Mouse (Mus musculus): ENCODE measurements at regions not wholly inside any gene's neighbourhood (a gene's known extent, or its start where the extent isn't known, plus 50 kb on each side); places are given as distances from the start of the nearest gene placed in this dataset.

DNA sequence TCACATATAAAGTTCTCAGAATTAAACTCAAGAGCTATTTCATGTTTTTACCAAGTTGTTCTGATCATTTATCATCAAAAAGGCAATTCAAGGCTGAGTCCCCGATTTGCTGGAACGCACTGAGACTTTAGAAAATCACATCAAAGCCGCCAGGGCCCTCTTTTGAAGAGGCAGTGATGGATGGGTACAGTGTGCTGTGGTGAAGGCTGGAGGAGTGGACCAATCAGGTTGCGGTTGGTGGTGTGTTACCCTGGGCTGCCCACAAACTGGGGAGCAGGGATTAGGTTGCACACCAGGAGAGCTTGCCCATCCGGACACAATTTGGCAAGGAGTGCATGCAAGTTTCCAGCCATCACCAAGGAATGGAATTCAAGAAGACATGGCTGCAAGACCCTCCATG, 191.9 kb upstream of the Wdfy3 start:
- Histone ChIP-seq H3K9ac (ENCODE audit: low read length) (no peak overlapping the region), H3K9me3 (ENCODE audit: control insufficient read depth, low read length) (no peaks in the 10 kb centered on the region), H3K36me3 (ENCODE audit: control insufficient read depth, insufficient read depth, low read length) (no peaks in the 10 kb centered on the region), H3K4me1 (ENCODE audit: control insufficient read depth, insufficient read depth, low read length) (no peaks in the 10 kb centered on the region), H3K4me3 (ENCODE audit: low read depth, low read length) (no peak overlapping the region), H3K4me2 (no peak overlapping the region), H3K27ac (ENCODE audit: low read depth, low read length) (no peak overlapping the region), H3K27me3 (ENCODE audit: control insufficient read depth, insufficient read depth, low read length) (no peaks in the 10 kb centered on the region)
- no peak for DNase-seq (ENCODE audit: low spot score, missing footprints)
- WGBS: 89% methylated on average over 5 of the region's 5 CpGs
- ATAC-seq (ENCODE audit: low FRiP score): no peak

DNA sequence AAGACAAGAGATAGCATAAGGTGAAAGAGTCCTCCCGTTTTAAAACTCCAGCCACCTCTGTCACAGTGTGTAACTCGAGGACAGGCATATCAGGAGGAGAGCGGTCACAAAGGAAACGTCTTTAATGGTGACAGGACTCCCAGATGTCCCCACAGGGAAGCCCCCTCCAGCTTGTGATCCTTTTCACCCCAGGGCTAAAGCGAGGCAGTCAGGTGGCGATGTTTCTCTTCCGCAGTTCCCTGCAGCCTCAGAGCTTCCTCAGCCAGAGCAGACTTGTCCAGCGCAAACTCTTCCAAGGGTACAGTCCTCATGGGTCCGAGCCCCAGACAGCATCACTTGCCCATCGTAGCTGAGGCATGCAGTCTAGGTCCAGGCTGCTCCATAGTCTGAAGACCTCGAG, 196.7 kb upstream of the Wdfy3 start:
- Histone ChIP-seq H3K4me2 (no peak overlapping the region), H3K4me3 (ENCODE audit: low read depth, low read length) (no peak overlapping the region), H3K27me3 (ENCODE audit: control insufficient read depth, insufficient read depth, low read length) (no peaks in the 10 kb centered on the region), H3K27ac (ENCODE audit: low read depth, low read length) (no peak overlapping the region), H3K9me3 (ENCODE audit: control insufficient read depth, low read length) (no peaks in the 10 kb centered on the region), H3K36me3 (ENCODE audit: control insufficient read depth, insufficient read depth, low read length) (no peaks in the 10 kb centered on the region), H3K4me1 (ENCODE audit: control insufficient read depth, insufficient read depth, low read length) (no peaks in the 10 kb centered on the region), H3K9ac (ENCODE audit: low read length) (no peak overlapping the region)
- ATAC-seq (ENCODE audit: low FRiP score) (no peak), DNase-seq (ENCODE audit: low spot score, missing footprints) (no peak)
- 58% methylated on average over 11 of the region's 11 CpGs for WGBS

DNA sequence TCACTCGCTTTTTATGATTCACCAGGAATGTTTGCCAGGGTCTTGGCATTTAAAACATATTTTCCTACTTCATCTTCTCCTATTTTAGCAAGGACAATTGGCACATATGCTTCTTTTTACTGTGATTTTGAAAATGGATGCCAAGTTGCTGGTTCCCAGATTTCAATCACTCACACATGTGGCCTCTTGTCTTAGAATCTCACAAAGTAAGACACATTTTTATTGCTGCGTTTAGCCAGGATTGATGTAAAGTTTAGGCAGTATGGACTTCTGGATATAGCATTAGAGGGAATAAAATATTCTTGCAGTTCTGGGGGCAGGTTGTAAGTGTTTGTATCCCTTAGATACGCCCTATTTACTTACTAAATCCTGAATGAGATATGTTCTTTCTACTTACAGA, 197.4 kb upstream of the Wdfy3 start:
- ATAC-seq (ENCODE audit: low FRiP score) (no peak), DNase-seq (ENCODE audit: low spot score, missing footprints) (no peak)
- Histone ChIP-seq H3K27me3 (ENCODE audit: control insufficient read depth, insufficient read depth, low read length) (no peaks in the 10 kb centered on the region), H3K36me3 (ENCODE audit: control insufficient read depth, insufficient read depth, low read length) (no peaks in the 10 kb centered on the region), H3K4me2 (no peak overlapping the region), H3K27ac (ENCODE audit: low read depth, low read length) (no peak overlapping the region), H3K9ac (ENCODE audit: low read length) (no peak overlapping the region), H3K9me3 (ENCODE audit: control insufficient read depth, low read length) (no peaks in the 10 kb centered on the region), H3K4me3 (ENCODE audit: low read depth, low read length) (no peak overlapping the region), H3K4me1 (ENCODE audit: control insufficient read depth, insufficient read depth, low read length) (no peaks in the 10 kb centered on the region)
- 87% methylated on average over 3 of the region's 3 CpGs for WGBS

DNA sequence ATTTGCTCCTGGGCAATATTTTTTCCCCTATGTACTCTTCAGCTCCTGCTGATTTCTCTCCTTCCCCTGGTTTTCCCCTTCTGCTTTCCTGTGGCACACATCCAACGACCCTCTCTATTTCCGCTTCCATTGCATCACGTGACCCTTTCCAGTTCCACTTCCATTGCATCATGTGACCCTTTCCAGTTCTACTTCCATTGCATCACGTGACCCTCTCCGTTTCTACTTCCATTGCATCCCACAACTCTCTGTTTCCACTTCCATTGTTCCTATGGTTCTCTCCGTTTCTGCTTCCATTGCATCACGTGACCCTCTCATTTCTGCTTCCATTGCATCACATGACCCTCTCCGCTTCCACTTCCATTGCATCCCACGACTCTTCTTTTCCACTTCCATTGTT, 199.5 kb upstream of the Wdfy3 start:
- no peaks in the 10 kb centered on the region for H3K36me3 ChIP-seq (ENCODE audit: control insufficient read depth, insufficient read depth, low read length)
- DNase-seq (ENCODE audit: low spot score, missing footprints) (no peak), ATAC-seq (ENCODE audit: low FRiP score) (no peak)
- H3K27ac ChIP-seq (ENCODE audit: low read depth, low read length): no peak overlapping the region
- no peak overlapping the region for H3K4me2 ChIP-seq
- H3K4me3 ChIP-seq (ENCODE audit: low read depth, low read length): no peak overlapping the region
- WGBS: 90% methylated on average over 9 of the region's 9 CpGs
- no peak overlapping the region for H3K9ac ChIP-seq (ENCODE audit: low read length)
- no peaks in the 10 kb centered on the region for H3K9me3 ChIP-seq (ENCODE audit: control insufficient read depth, low read length)
- H3K4me1 ChIP-seq (ENCODE audit: control insufficient read depth, insufficient read depth, low read length): no peaks in the 10 kb centered on the region
- H3K27me3 ChIP-seq (ENCODE audit: control insufficient read depth, insufficient read depth, low read length): no peaks in the 10 kb centered on the region

DNA sequence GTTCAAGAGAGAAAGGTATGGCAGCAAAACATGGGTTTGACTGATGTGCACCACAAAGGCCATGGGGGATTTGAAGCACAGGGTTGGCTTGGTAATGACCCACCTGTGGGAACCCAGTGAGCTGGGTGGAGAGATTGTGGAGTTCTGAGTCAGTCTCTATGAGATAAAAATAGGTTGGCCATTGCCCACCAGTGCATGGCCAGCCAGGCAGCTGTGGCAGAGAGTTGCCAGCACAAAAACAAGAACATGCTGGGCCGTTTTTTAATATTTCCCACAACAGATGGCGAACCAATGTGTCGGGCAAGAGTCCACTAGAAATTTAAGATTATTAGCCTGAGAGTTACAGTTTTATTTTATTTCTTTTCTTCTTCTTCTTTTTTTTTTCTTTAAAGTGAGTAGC, 205.6 kb upstream of the Arhgap24 start:
- Histone ChIP-seq H3K4me3 (ENCODE audit: low read depth, low read length) (no peak overlapping the region), H3K36me3 (ENCODE audit: control insufficient read depth, insufficient read depth, low read length) (no peaks in the 10 kb centered on the region), H3K9me3 (ENCODE audit: control insufficient read depth, low read length) (no peaks in the 10 kb centered on the region), H3K4me1 (ENCODE audit: control insufficient read depth, insufficient read depth, low read length) (no peaks in the 10 kb centered on the region), H3K27ac (ENCODE audit: low read depth, low read length) (no peak overlapping the region), H3K27me3 (ENCODE audit: control insufficient read depth, insufficient read depth, low read length) (no peaks in the 10 kb centered on the region), H3K4me2 (no peak overlapping the region), H3K9ac (ENCODE audit: low read length) (no peak overlapping the region)
- DNase-seq (ENCODE audit: low spot score, missing footprints) (no peak), ATAC-seq (ENCODE audit: low FRiP score) (no peak)
- WGBS: 98% methylated on average over 3 of the region's 3 CpGs

DNA sequence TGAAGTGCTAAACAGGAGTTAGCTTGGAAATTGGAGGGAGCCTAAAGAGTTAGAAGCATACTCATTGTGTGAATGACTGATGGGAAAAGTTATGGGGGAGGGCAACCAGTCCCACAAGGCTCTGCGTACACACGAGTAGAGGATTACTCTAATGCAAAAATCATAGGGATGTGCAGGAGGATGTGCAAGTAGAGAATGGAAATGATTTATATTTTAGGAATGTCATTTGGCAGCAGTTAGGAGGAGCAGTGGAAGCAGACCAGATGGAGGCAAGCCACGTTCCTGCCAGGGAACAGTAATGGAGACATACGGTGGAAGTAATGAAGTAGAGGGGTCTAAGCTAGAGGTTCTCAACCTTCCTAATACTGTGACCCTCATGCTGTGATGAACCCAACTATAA, 194.1 kb upstream of the Arhgap24 start:
- no peaks in the 10 kb centered on the region for H3K9me3 ChIP-seq (ENCODE audit: control insufficient read depth, low read length)
- peak; percentile 8 for DNase-seq (ENCODE audit: low spot score, missing footprints)
- WGBS: 95% methylated on average over 4 of the region's 4 CpGs
- no peak overlapping the region for H3K27ac ChIP-seq (ENCODE audit: low read depth, low read length)
- ATAC-seq (ENCODE audit: low FRiP score): no peak
- H3K4me1 ChIP-seq (ENCODE audit: control insufficient read depth, insufficient read depth, low read length): no peaks in the 10 kb centered on the region
- H3K4me3 ChIP-seq (ENCODE audit: low read depth, low read length): no peak overlapping the region
- no peaks in the 10 kb centered on the region for H3K27me3 ChIP-seq (ENCODE audit: control insufficient read depth, insufficient read depth, low read length)
- H3K36me3 ChIP-seq (ENCODE audit: control insufficient read depth, insufficient read depth, low read length): no peaks in the 10 kb centered on the region
- no peak overlapping the region for H3K4me2 ChIP-seq
- no peak overlapping the region for H3K9ac ChIP-seq (ENCODE audit: low read length)

DNA sequence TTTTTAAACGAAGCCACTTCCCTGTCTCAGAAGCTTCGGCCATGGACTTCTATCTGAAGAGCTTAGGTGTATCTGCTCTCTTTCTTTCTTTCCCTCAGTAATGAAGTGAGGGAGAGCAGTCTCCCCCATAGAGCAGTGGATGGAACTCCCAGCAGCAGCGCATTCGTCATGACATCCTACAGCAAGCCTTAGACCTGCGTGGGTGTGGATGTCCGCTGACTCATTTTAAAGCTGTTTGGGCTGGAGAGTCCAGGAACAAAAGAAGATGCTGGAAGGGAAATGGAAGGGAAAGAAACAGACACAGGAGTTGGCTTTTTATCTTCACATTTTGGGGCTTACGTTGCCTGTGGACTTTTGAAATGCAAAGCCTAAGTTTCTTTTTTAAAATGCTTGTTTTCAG, 190.3 kb upstream of the Arhgap24 start:
- Histone ChIP-seq H3K27me3 (ENCODE audit: control insufficient read depth, insufficient read depth, low read length) (no peaks in the 10 kb centered on the region), H3K4me3 (ENCODE audit: low read depth, low read length) (no peak overlapping the region), H3K9ac (ENCODE audit: low read length) (no peak overlapping the region), H3K36me3 (ENCODE audit: control insufficient read depth, insufficient read depth, low read length) (no peaks in the 10 kb centered on the region), H3K27ac (ENCODE audit: low read depth, low read length) (no peak overlapping the region), H3K4me1 (ENCODE audit: control insufficient read depth, insufficient read depth, low read length) (no peaks in the 10 kb centered on the region), H3K9me3 (ENCODE audit: control insufficient read depth, low read length) (no peaks in the 10 kb centered on the region), H3K4me2 (no peak overlapping the region)
- WGBS: 91% methylated on average over 7 of the region's 7 CpGs
- ATAC-seq (ENCODE audit: low FRiP score) (no peak), DNase-seq (ENCODE audit: low spot score, missing footprints) (no peak)

DNA sequence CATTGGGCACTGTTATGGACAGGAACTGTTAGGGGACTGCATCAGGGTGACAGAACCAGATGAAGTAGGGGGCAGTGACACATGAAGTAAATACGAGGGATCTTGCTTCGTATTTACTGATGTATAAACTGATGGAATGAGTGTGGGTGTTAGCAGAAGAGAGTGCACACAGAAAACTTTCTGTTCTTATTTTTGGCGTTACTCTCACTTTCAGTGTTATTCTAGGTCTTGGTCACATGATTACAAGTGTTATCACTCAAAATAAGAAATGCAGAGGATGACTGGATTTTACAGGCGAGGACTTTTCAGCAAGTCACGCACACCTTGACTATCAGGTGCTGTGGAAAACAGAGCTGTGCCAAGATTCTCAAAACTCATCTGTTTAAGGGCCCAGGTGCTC, 185.6 kb upstream of the Arhgap24 start:
- Histone ChIP-seq H3K4me2 (no peak overlapping the region), H3K9ac (ENCODE audit: low read length) (no peak overlapping the region), H3K4me3 (ENCODE audit: low read depth, low read length) (no peak overlapping the region), H3K9me3 (ENCODE audit: control insufficient read depth, low read length) (no peaks in the 10 kb centered on the region), H3K27ac (ENCODE audit: low read depth, low read length) (no peak overlapping the region), H3K27me3 (ENCODE audit: control insufficient read depth, insufficient read depth, low read length) (no peaks in the 10 kb centered on the region), H3K4me1 (ENCODE audit: control insufficient read depth, insufficient read depth, low read length) (no peaks in the 10 kb centered on the region), H3K36me3 (ENCODE audit: control insufficient read depth, insufficient read depth, low read length) (no peaks in the 10 kb centered on the region)
- 89% methylated on average over 5 of the region's 5 CpGs for WGBS
- DNase-seq (ENCODE audit: low spot score, missing footprints): no peak
- ATAC-seq (ENCODE audit: low FRiP score): no peak

DNA sequence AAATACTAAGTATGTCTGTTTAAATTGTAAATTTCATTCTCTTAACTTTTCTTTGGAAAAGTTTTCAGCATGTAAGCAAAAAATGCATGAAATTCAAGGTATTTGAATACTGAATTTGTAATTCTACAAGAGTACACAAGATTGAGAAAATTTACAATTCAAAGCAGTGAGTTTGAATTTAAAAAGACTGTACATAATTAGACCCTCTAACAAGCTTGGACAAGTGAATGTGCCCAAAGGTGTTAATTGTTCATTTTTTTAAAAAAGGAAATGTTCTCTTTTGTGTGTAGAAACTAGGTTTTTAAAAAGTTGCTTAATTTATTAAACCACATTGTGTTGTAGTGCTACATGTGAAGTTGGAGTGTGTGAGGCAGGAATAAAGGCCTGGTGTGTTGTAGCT, 174.9 kb upstream of the Arhgap24 start:
- Histone ChIP-seq H3K27me3 (ENCODE audit: control insufficient read depth, insufficient read depth, low read length) (no peaks in the 10 kb centered on the region), H3K4me3 (ENCODE audit: low read depth, low read length) (no peak overlapping the region), H3K4me1 (ENCODE audit: control insufficient read depth, insufficient read depth, low read length) (no peaks in the 10 kb centered on the region), H3K4me2 (no peak overlapping the region), H3K9ac (ENCODE audit: low read length) (no peak overlapping the region), H3K9me3 (ENCODE audit: control insufficient read depth, low read length) (no peaks in the 10 kb centered on the region), H3K36me3 (ENCODE audit: control insufficient read depth, insufficient read depth, low read length) (no peaks in the 10 kb centered on the region), H3K27ac (ENCODE audit: low read depth, low read length) (no peak overlapping the region)
- no peak for ATAC-seq (ENCODE audit: low FRiP score)
- DNase-seq (ENCODE audit: low spot score, missing footprints): no peak

DNA sequence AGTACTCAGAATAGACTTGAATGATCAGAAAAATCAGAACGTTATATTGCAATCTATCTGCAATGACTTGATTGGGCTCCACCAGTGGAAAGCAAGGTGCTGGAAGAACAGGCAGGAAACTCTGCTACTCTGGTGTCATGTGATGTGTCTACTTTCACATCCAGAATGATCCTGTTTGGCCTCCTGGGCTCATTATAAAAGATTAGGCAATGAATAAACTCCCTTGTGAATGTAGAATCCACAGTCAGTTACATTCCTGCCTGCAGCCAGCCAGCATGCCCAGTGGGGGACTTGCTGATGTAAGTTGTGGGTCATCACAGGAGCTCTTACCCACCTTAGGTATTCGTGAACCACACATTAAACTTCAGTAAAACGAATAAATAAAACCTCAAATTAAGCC, 174.5 kb upstream of the Arhgap24 start:
- Histone ChIP-seq H3K4me2 (no peak overlapping the region), H3K4me1 (ENCODE audit: control insufficient read depth, insufficient read depth, low read length) (no peaks in the 10 kb centered on the region), H3K9ac (ENCODE audit: low read length) (no peak overlapping the region), H3K9me3 (ENCODE audit: control insufficient read depth, low read length) (no peaks in the 10 kb centered on the region), H3K27ac (ENCODE audit: low read depth, low read length) (no peak overlapping the region), H3K36me3 (ENCODE audit: control insufficient read depth, insufficient read depth, low read length) (no peaks in the 10 kb centered on the region), H3K4me3 (ENCODE audit: low read depth, low read length) (no peak overlapping the region), H3K27me3 (ENCODE audit: control insufficient read depth, insufficient read depth, low read length) (no peaks in the 10 kb centered on the region)
- ATAC-seq (ENCODE audit: low FRiP score) (no peak), DNase-seq (ENCODE audit: low spot score, missing footprints) (no peak)
- WGBS: 76% methylated on average over 3 of the region's 3 CpGs

All from midbrain, embryonic 11.5 days (tissue).